Mouse (Mus musculus): ENCODE results near the gene Miga1.

DNA sequence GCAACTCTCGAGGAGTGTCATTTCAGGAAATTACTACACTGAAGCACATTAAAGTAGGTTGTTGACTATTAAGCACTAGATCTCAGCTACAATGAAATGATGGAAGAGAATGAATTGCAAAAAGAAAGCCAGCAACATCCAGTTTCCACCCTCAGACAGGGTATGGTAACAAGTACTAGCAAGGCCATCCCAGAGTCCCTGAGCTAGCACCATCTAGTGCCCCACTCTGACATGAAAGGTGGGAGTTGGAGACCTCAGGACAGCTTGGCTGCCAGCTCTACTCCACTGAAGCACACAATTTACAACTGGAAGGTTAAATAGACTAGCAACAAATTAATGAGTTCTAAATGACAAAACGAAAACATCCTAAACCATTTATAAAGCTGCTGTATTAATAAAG is 62.3 kb downstream of the Miga1 start:
- TF ChIP-seq MAFK (IDR thresholded peaks at IDR 0.05; ENCODE audit: insufficient read depth, low read depth, low read length) = no peak
- TF ChIP-seq CHD2 (IDR thresholded peaks at IDR 0.05; ENCODE audit: low read depth, low read length) = no peak
- TF ChIP-seq HCFC1 (IDR thresholded peaks at IDR 0.05; ENCODE audit: borderline replicate concordance, insufficient read depth, low read length) = no peak

All from ES-E14 (cell line).